Mouse (Mus musculus): ENCODE measurements around the gene Rassf3. TPM values are rescaled to one million over a fixed set of nuclear protein-coding genes. Genes with fewer than 3 reads are reported as not detected.

Rassf3 gene
- polyA plus RNA-seq, 1 experiment from 2014 or later, result 13.3 TPM

DNA sequence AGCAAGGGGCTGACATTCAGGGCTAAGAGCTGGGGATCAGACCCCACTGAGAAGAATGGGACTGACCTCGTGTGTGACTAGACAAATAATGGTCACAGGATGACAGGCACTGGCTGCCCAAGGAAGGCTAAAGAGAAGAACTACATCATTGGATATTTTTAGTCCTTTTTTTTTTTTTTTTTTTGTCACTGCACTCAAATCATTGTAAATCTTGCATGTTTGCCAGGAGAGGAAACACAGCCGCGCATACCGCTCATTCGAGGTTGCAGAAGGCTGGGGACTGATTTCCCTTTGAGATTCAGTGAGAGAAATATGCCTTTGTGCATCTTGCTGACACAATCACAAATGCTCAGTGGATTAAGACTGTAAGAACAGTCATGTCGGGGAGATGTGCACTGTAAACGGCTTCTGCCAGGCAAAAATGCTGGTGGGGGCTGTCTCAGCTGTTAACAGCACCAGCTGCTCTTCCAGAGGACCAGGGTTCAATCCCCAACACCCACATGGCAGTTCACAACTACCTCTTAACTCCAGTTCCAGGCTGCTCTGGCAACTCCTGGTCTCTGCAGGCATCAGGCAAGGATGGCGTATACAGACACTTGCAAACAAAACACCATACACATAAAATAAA, 4.5 kb downstream of the Rassf3 start:
- H3K4me1 ChIP-seq (ENCODE audit: control insufficient read depth, low read depth, low read length), result peaks cover 59% of the 10 kb centered on the region
- H3K4me3 ChIP-seq (ENCODE audit: low read depth, low read length), result no peak overlapping the region
- H3K9ac ChIP-seq (ENCODE audit: low read depth, low read length), result no peak overlapping the region
- H3K9me3 ChIP-seq (replicated peaks; ENCODE audit: control insufficient read depth, low read length), result no peaks in the 10 kb centered on the region
- whole genome bisulfite sequencing (ENCODE audit: insufficient replicate concordance), result 37% methylated on average over 8 of the region's 8 CpGs
- no peak overlapping the region for H3K4me2 ChIP-seq (ENCODE audit: low read depth, low read length)
- H3K27ac ChIP-seq (ENCODE audit: low read length), result 0 out of 2 replicates have a peak overlapping the region, but pooled peaks have one; percentile 43
- ATAC-seq (ENCODE audit: low read depth), result no peak
- peaks cover 2% of the 10 kb centered on the region for H3K27me3 ChIP-seq (ENCODE audit: control insufficient read depth, insufficient read depth, low read depth, low read length)
- H3K36me3 ChIP-seq (ENCODE audit: control insufficient read depth, insufficient read depth), result no peaks in the 10 kb centered on the region

DNA sequence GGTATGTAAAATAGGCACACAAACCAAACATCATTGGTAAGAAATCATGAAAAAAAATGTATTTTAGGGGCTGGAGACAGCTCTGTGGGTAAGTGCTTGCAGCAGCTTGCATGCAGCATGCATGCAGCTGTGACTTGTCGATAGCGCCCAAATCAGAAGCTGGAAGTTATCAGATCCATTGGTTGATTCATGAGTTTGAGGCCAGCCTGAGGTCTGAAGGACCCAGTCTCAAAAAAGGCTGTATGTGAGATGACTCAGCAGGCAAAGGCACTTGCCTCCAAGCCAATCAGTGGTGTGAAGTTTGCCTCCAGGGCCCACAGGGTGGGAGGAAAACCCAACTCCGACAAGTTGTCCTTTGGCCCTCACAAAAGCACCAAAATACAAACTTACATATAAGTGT, 6.5 kb downstream of the Rassf3 start:
- ATAC-seq (ENCODE audit: low read depth), result peak; percentile 7; the same call in 1 of the 2 replicates
- WGBS (ENCODE audit: insufficient replicate concordance), result 13% methylated on average over 3 of the region's 3 CpGs
- Histone ChIP-seq H3K9ac (ENCODE audit: low read depth, low read length) (no peak overlapping the region), H3K4me2 (ENCODE audit: low read depth, low read length) (peak overlapping the region; percentile 15; the same call in 1 of the 2 replicates), H3K27me3 (ENCODE audit: control insufficient read depth, insufficient read depth, low read depth, low read length) (no peaks in the 10 kb centered on the region), H3K4me3 (ENCODE audit: low read depth, low read length) (no peak overlapping the region), H3K36me3 (ENCODE audit: control insufficient read depth, insufficient read depth) (no peaks in the 10 kb centered on the region), H3K9me3 (replicated peaks; ENCODE audit: control insufficient read depth, low read length) (no peaks in the 10 kb centered on the region), H3K27ac (ENCODE audit: low read length) (no peak overlapping the region), H3K4me1 (ENCODE audit: control insufficient read depth, low read depth, low read length) (peaks cover 45% of the 10 kb centered on the region)

DNA sequence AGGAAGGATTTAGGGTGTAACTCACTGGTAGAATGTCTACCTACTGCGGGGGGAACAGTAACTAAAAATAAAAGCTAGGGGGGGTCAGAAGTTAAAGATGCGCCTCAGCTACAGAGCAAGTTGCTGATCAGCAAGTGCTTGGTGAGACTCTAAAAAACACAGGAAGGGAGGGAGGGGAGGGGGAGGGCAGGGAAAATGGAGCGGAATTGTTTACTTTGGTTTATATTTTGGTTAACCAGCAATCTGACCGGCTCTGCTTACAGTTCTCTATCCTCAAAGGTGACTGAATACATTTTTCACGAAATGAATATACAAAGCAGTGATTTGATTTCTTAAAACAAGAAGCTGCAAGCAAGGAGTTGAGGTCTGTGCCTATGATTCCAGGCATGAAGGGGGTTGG, 7.2 kb downstream of the Rassf3 start:
- WGBS (ENCODE audit: insufficient replicate concordance), result 38% methylated on average over 5 of the region's 5 CpGs
- Histone ChIP-seq H3K9ac (ENCODE audit: low read depth, low read length) (no peak overlapping the region), H3K27ac (ENCODE audit: low read length) (peak overlapping the region; percentile 56)

DNA sequence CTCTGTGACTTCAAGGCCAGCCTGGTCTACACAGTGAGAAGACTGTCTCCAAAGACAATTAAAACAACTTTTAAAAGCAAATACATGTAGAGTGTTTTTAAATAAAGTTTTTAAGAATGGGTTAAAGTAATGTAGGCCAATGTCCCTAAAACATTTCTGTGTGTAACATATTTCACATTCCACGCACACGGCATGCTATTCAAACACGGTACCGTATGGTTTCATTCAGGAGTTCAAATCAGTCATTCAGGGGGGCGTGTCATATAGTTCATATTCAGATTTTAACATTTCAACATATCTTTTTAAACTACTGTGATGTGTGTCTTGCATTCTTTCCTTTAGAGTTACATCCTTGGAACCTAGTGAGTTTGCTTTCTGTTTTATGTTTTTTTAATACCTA, 7.9 kb downstream of the Rassf3 start:
- Histone ChIP-seq H3K4me3 (ENCODE audit: low read depth, low read length) (no peak overlapping the region), H3K36me3 (ENCODE audit: control insufficient read depth, insufficient read depth) (no peaks in the 10 kb centered on the region), H3K4me2 (ENCODE audit: low read depth, low read length) (no peak overlapping the region), H3K9ac (ENCODE audit: low read depth, low read length) (no peak overlapping the region), H3K4me1 (ENCODE audit: control insufficient read depth, low read depth, low read length) (peaks cover 33% of the 10 kb centered on the region), H3K9me3 (replicated peaks; ENCODE audit: control insufficient read depth, low read length) (no peaks in the 10 kb centered on the region), H3K27me3 (ENCODE audit: control insufficient read depth, insufficient read depth, low read depth, low read length) (no peaks in the 10 kb centered on the region), H3K27ac (ENCODE audit: low read length) (no peak overlapping the region)
- 77% methylated on average over 5 of the region's 5 CpGs for WGBS (ENCODE audit: insufficient replicate concordance)
- no peak for ATAC-seq (ENCODE audit: low read depth)

More for the DNA sequence above, 7.2 kb downstream of the Rassf3 start:
- peaks cover 39% of the 10 kb centered on the region for H3K4me1 ChIP-seq (ENCODE audit: control insufficient read depth, low read depth, low read length)
- H3K36me3 ChIP-seq (ENCODE audit: control insufficient read depth, insufficient read depth), result no peaks in the 10 kb centered on the region
- H3K4me2 ChIP-seq (ENCODE audit: low read depth, low read length), result peak overlapping the region; percentile 35
- H3K9me3 ChIP-seq (replicated peaks; ENCODE audit: control insufficient read depth, low read length), result no peaks in the 10 kb centered on the region
- no peak overlapping the region for H3K4me3 ChIP-seq (ENCODE audit: low read depth, low read length)
- ATAC-seq (ENCODE audit: low read depth), result no peak
- no peaks in the 10 kb centered on the region for H3K27me3 ChIP-seq (ENCODE audit: control insufficient read depth, insufficient read depth, low read depth, low read length)

DNA sequence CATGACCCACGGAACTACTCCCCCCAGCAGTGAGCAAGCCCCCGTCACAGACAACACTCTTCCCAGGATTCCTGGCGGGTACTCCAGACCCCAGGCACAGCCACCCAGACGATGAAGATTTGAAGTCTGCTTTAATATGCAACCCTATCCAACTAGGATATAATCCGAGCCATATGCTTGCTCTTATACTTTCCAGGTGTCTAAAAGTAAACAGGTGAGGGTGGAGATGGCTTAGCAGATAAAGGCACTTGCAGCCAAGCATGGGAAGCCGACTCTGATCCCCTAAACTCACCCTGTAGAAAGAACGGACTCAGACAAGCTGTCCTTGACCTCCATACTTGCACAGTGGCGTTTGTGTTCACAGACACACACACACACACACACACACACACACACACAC, 8.4 kb downstream of the Rassf3 start:
- peaks cover 30% of the 10 kb centered on the region for H3K4me1 ChIP-seq (ENCODE audit: control insufficient read depth, low read depth, low read length)
- ATAC-seq (ENCODE audit: low read depth), result no peak
- H3K4me2 ChIP-seq (ENCODE audit: low read depth, low read length), result no peak overlapping the region
- H3K27ac ChIP-seq (ENCODE audit: low read length), result no peak overlapping the region
- H3K27me3 ChIP-seq (ENCODE audit: control insufficient read depth, insufficient read depth, low read depth, low read length), result no peaks in the 10 kb centered on the region
- WGBS (ENCODE audit: insufficient replicate concordance), result 53% methylated on average over 8 of the region's 8 CpGs
- no peaks in the 10 kb centered on the region for H3K9me3 ChIP-seq (replicated peaks; ENCODE audit: control insufficient read depth, low read length)
- H3K36me3 ChIP-seq (ENCODE audit: control insufficient read depth, insufficient read depth), result no peaks in the 10 kb centered on the region
- no peak overlapping the region for H3K4me3 ChIP-seq (ENCODE audit: low read depth, low read length)
- no peak overlapping the region for H3K9ac ChIP-seq (ENCODE audit: low read depth, low read length)

DNA sequence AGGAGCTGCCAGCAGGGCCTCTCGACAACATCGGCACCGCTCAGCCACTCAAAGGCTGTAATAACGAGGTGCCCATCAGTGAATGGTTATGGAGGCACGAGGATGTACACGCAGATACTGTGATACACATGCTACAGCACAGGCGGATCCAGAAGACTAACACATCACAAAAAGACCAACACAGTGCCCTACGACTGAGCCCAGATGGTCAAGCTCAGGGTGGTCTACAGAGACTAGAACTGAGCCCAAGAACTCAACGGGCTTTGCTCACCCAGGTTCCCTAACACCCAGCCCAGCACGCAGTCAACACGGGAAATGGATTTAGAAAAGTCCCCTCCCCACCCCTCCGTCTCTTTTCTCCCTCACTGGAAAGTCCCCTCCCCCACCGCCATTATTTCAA, 9.1 kb downstream of the Rassf3 start:
- no peak for ATAC-seq (ENCODE audit: low read depth)
- WGBS (ENCODE audit: insufficient replicate concordance), result 71% methylated on average over 13 of the region's 13 CpGs
- H3K4me3 ChIP-seq (ENCODE audit: low read depth, low read length), result no peak overlapping the region
- H3K9me3 ChIP-seq (replicated peaks; ENCODE audit: control insufficient read depth, low read length), result no peaks in the 10 kb centered on the region
- H3K9ac ChIP-seq (ENCODE audit: low read depth, low read length), result no peak overlapping the region
- peaks cover 26% of the 10 kb centered on the region for H3K4me1 ChIP-seq (ENCODE audit: control insufficient read depth, low read depth, low read length)
- H3K27ac ChIP-seq (ENCODE audit: low read length), result no peak overlapping the region
- H3K27me3 ChIP-seq (ENCODE audit: control insufficient read depth, insufficient read depth, low read depth, low read length), result no peaks in the 10 kb centered on the region
- no peaks in the 10 kb centered on the region for H3K36me3 ChIP-seq (ENCODE audit: control insufficient read depth, insufficient read depth)
- no peak overlapping the region for H3K4me2 ChIP-seq (ENCODE audit: low read depth, low read length)

GRCm38 (mm10) chr10:121465033-121465432, 11.1 kb downstream of the Rassf3 start:
- Histone ChIP-seq H3K9ac (ENCODE audit: low read depth, low read length) (no peak overlapping the region), H3K27me3 (ENCODE audit: control insufficient read depth, insufficient read depth, low read depth, low read length) (no peaks in the 10 kb centered on the region), H3K36me3 (ENCODE audit: control insufficient read depth, insufficient read depth) (no peaks in the 10 kb centered on the region), H3K4me3 (ENCODE audit: low read depth, low read length) (no peak overlapping the region), H3K4me2 (ENCODE audit: low read depth, low read length) (no peak overlapping the region), H3K27ac (ENCODE audit: low read length) (no peak overlapping the region), H3K4me1 (ENCODE audit: control insufficient read depth, low read depth, low read length) (peaks cover 20% of the 10 kb centered on the region), H3K9me3 (replicated peaks; ENCODE audit: control insufficient read depth, low read length) (no peaks in the 10 kb centered on the region)
- ATAC-seq (ENCODE audit: low read depth), result no peak
- WGBS (ENCODE audit: insufficient replicate concordance), result 54% methylated on average over 5 of the region's 5 CpGs

DNA sequence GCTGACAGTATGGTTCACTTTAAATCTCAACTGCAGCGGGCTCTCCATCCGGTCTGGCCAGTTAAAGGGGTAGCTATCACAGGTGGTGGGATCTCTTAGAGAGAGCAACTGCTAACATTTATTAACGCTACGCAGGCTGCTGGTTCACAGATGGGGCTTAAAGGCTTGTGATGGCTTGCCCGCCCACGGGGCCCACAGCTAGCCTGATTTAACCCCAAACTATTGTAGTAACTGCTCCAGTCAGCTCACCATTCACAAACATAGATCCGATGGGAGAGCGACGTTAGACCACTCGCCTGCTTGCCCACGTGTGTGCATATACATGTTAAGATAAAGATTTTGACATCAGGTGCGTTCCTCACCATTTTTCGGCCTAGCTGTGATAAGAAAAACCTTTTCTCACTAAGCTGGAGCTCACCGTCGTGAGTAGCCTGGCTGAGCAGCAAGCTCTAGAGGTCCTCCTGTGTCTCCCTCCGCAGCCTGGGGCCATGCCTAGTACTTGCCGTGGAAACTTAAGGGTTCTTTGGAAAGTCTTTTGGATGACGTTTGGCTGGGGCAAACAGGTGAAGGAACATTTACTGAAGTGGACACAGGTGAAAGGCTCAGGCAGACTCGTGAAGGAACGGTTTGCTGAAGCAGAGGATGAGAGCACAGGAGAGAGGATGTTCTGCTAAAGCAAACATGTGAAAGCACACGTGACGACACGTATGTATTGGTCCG, 13.8 kb downstream of the Rassf3 start:
- Histone ChIP-seq H3K4me2 (ENCODE audit: low read depth, low read length) (no peak overlapping the region), H3K9ac (ENCODE audit: low read depth, low read length) (no peak overlapping the region), H3K4me3 (ENCODE audit: low read depth, low read length) (no peak overlapping the region), H3K4me1 (ENCODE audit: control insufficient read depth, low read depth, low read length) (peaks cover 11% of the 10 kb centered on the region), H3K9me3 (replicated peaks; ENCODE audit: control insufficient read depth, low read length) (no peaks in the 10 kb centered on the region), H3K36me3 (ENCODE audit: control insufficient read depth, insufficient read depth) (no peaks in the 10 kb centered on the region), H3K27me3 (ENCODE audit: control insufficient read depth, insufficient read depth, low read depth, low read length) (no peaks in the 10 kb centered on the region), H3K27ac (ENCODE audit: low read length) (no peak overlapping the region)
- no peak for ATAC-seq (ENCODE audit: low read depth)
- 59% methylated on average over 24 of the region's 24 CpGs for WGBS (ENCODE audit: insufficient replicate concordance)
